Mouse (Mus musculus): ENCODE measurements at regions not wholly inside any gene's neighbourhood (a gene's known extent, or its start where the extent isn't known, plus 50 kb on each side); places are given as distances from the start of the nearest gene placed in this dataset.

GRCm38 (mm10) chr5:147794711-147795532 is 65.3 kb upstream of the Pomp start:
- no peak for ATAC-seq (ENCODE audit: low FRiP score, low TSS enrichment)
- H3K36me3 ChIP-seq (ENCODE audit: insufficient read depth, low read length) = no peaks in the 10 kb centered on the region
- H3K27ac ChIP-seq (ENCODE audit: low read length) = no peak overlapping the region
- H3K9me3 ChIP-seq (ENCODE audit: low read length) = no peaks in the 10 kb centered on the region
- no peaks in the 10 kb centered on the region for H3K4me1 ChIP-seq (ENCODE audit: insufficient read depth, low read length)
- no peaks in the 10 kb centered on the region for H3K27me3 ChIP-seq (ENCODE audit: insufficient read depth, low read length)
- H3K9ac ChIP-seq (replicated peaks; ENCODE audit: low read length) = no peak overlapping the region
- WGBS = 60% methylated on average over 17 of the region's 17 CpGs
- H3K4me3 ChIP-seq (ENCODE audit: low read length) = no peak overlapping the region
- H3K4me2 ChIP-seq (replicated peaks; ENCODE audit: low read depth, low read length) = no peak overlapping the region

GRCm38 (mm10) chr5:147793059-147793458 is 67.2 kb upstream of the Pomp start:
- no peaks in the 10 kb centered on the region for H3K27me3 ChIP-seq (ENCODE audit: insufficient read depth, low read length)
- WGBS = 73% methylated on average over 9 of the region's 9 CpGs
- no peak for ATAC-seq (ENCODE audit: low FRiP score, low TSS enrichment)
- H3K9me3 ChIP-seq (ENCODE audit: low read length) = no peaks in the 10 kb centered on the region
- no peak overlapping the region for H3K4me2 ChIP-seq (replicated peaks; ENCODE audit: low read depth, low read length)
- H3K9ac ChIP-seq (replicated peaks; ENCODE audit: low read length) = no peak overlapping the region
- H3K27ac ChIP-seq (ENCODE audit: low read length) = no peak overlapping the region
- no peaks in the 10 kb centered on the region for H3K36me3 ChIP-seq (ENCODE audit: insufficient read depth, low read length)
- H3K4me1 ChIP-seq (ENCODE audit: insufficient read depth, low read length) = no peaks in the 10 kb centered on the region
- no peak overlapping the region for H3K4me3 ChIP-seq (ENCODE audit: low read length)

- ATAC-seq (ENCODE audit: low FRiP score, low TSS enrichment) = no peak
Observed at GRCm38 (mm10) chr5:147792638-147793037, 66.8 kb upstream of the Flt1 start.

GRCm38 (mm10) chr5:147791121-147791520 is 65.3 kb upstream of the Flt1 start:
- Histone ChIP-seq H3K4me3 (ENCODE audit: low read length) (no peak overlapping the region), H3K27me3 (ENCODE audit: insufficient read depth, low read length) (no peaks in the 10 kb centered on the region), H3K9ac (replicated peaks; ENCODE audit: low read length) (no peak overlapping the region), H3K4me2 (replicated peaks; ENCODE audit: low read depth, low read length) (no peak overlapping the region), H3K36me3 (ENCODE audit: insufficient read depth, low read length) (no peaks in the 10 kb centered on the region), H3K27ac (ENCODE audit: low read length) (no peak overlapping the region), H3K9me3 (ENCODE audit: low read length) (no peaks in the 10 kb centered on the region), H3K4me1 (ENCODE audit: insufficient read depth, low read length) (no peaks in the 10 kb centered on the region)
- no peak for ATAC-seq (ENCODE audit: low FRiP score, low TSS enrichment)

More at GRCm38 (mm10) chr5:147792638-147793037, 66.8 kb upstream of the Flt1 start:
- Histone ChIP-seq H3K36me3 (ENCODE audit: insufficient read depth, low read length) (no peaks in the 10 kb centered on the region), H3K4me2 (replicated peaks; ENCODE audit: low read depth, low read length) (no peak overlapping the region), H3K9ac (replicated peaks; ENCODE audit: low read length) (no peak overlapping the region), H3K9me3 (ENCODE audit: low read length) (no peaks in the 10 kb centered on the region), H3K4me1 (ENCODE audit: insufficient read depth, low read length) (no peaks in the 10 kb centered on the region), H3K27ac (ENCODE audit: low read length) (no peak overlapping the region), H3K27me3 (ENCODE audit: insufficient read depth, low read length) (no peaks in the 10 kb centered on the region), H3K4me3 (ENCODE audit: low read length) (no peak overlapping the region)
- 71% methylated on average over 4 of the region's 4 CpGs for WGBS

- Histone ChIP-seq H3K9me3 (ENCODE audit: low read length) (0 out of 2 replicates have a peak, but pooled peaks cover 7% of the 10 kb centered on the region), H3K4me3 (ENCODE audit: low read length) (no peak overlapping the region)
- 74% methylated on average over 6 of the region's 6 CpGs for WGBS
Observed at GRCm38 (mm10) chr5:147788496-147788895, 62.7 kb upstream of the Flt1 start.

GRCm38 (mm10) chr5:147786857-147787256 is 61.0 kb upstream of the Flt1 start:
- H3K27me3 ChIP-seq (ENCODE audit: insufficient read depth, low read length) = no peaks in the 10 kb centered on the region
- H3K9ac ChIP-seq (replicated peaks; ENCODE audit: low read length) = no peak overlapping the region
- 0 out of 2 replicates have a peak, but pooled peaks cover 7% of the 10 kb centered on the region for H3K9me3 ChIP-seq (ENCODE audit: low read length)
- H3K27ac ChIP-seq (ENCODE audit: low read length) = no peak overlapping the region
- H3K4me1 ChIP-seq (ENCODE audit: insufficient read depth, low read length) = peaks cover 11% of the 10 kb centered on the region
- WGBS = 52% methylated on average over 5 of the region's 5 CpGs
- no peak overlapping the region for H3K4me2 ChIP-seq (replicated peaks; ENCODE audit: low read depth, low read length)
- ATAC-seq (ENCODE audit: low FRiP score, low TSS enrichment) = no peak
- H3K36me3 ChIP-seq (ENCODE audit: insufficient read depth, low read length) = no peaks in the 10 kb centered on the region
- no peak overlapping the region for H3K4me3 ChIP-seq (ENCODE audit: low read length)

More at GRCm38 (mm10) chr5:147788496-147788895, 62.7 kb upstream of the Flt1 start:
- Histone ChIP-seq H3K27me3 (ENCODE audit: insufficient read depth, low read length) (no peaks in the 10 kb centered on the region), H3K4me2 (replicated peaks; ENCODE audit: low read depth, low read length) (no peak overlapping the region), H3K27ac (ENCODE audit: low read length) (no peak overlapping the region), H3K9ac (replicated peaks; ENCODE audit: low read length) (no peak overlapping the region), H3K4me1 (ENCODE audit: insufficient read depth, low read length) (no peaks in the 10 kb centered on the region), H3K36me3 (ENCODE audit: insufficient read depth, low read length) (no peaks in the 10 kb centered on the region)
- ATAC-seq (ENCODE audit: low FRiP score, low TSS enrichment) = no peak

- Histone ChIP-seq H3K4me3 (ENCODE audit: low read length) (no peak overlapping the region), H3K4me2 (replicated peaks; ENCODE audit: low read depth, low read length) (no peak overlapping the region), H3K27me3 (ENCODE audit: insufficient read depth, low read length) (no peaks in the 10 kb centered on the region), H3K36me3 (ENCODE audit: insufficient read depth, low read length) (no peaks in the 10 kb centered on the region), H3K27ac (ENCODE audit: low read length) (no peak overlapping the region), H3K4me1 (ENCODE audit: insufficient read depth, low read length) (peaks cover 12% of the 10 kb centered on the region), H3K9ac (replicated peaks; ENCODE audit: low read length) (no peak overlapping the region), H3K9me3 (ENCODE audit: low read length) (0 out of 2 replicates have a peak, but pooled peaks cover 7% of the 10 kb centered on the region)
- no peak for ATAC-seq (ENCODE audit: low FRiP score, low TSS enrichment)
- 95% methylated on average over 9 of the region's 9 CpGs for WGBS
Observed at GRCm38 (mm10) chr5:147784159-147784558, 58.3 kb upstream of the Flt1 start.

GRCm38 (mm10) chr5:147783476-147783875 is 57.7 kb upstream of the Flt1 start:
- Histone ChIP-seq H3K9me3 (ENCODE audit: low read length) (0 out of 2 replicates have a peak, but pooled peaks cover 7% of the 10 kb centered on the region), H3K9ac (replicated peaks; ENCODE audit: low read length) (no peak overlapping the region), H3K27me3 (ENCODE audit: insufficient read depth, low read length) (no peaks in the 10 kb centered on the region), H3K4me3 (ENCODE audit: low read length) (no peak overlapping the region), H3K4me2 (replicated peaks; ENCODE audit: low read depth, low read length) (no peak overlapping the region), H3K27ac (ENCODE audit: low read length) (no peak overlapping the region), H3K4me1 (ENCODE audit: insufficient read depth, low read length) (peaks cover 12% of the 10 kb centered on the region), H3K36me3 (ENCODE audit: insufficient read depth, low read length) (no peaks in the 10 kb centered on the region)
- WGBS = 57% methylated on average over 4 of the region's 4 CpGs
- no peak for ATAC-seq (ENCODE audit: low FRiP score, low TSS enrichment)

GRCm38 (mm10) chr5:147782761-147783160 is 57.0 kb upstream of the Flt1 start:
- Histone ChIP-seq H3K9me3 (ENCODE audit: low read length) (0 out of 2 replicates have a peak, but pooled peaks cover 7% of the 10 kb centered on the region), H3K27me3 (ENCODE audit: insufficient read depth, low read length) (no peaks in the 10 kb centered on the region), H3K4me2 (replicated peaks; ENCODE audit: low read depth, low read length) (peak overlapping the region; percentile 8; the same call in 1 of the 2 replicates), H3K4me1 (ENCODE audit: insufficient read depth, low read length) (peaks cover 12% of the 10 kb centered on the region), H3K27ac (ENCODE audit: low read length) (peak overlapping the region; percentile 25), H3K4me3 (ENCODE audit: low read length) (no peak overlapping the region), H3K36me3 (ENCODE audit: insufficient read depth, low read length) (no peaks in the 10 kb centered on the region), H3K9ac (replicated peaks; ENCODE audit: low read length) (0 out of 2 replicates have a peak overlapping the region, but pooled peaks have one; percentile 17)
- WGBS = 58% methylated on average over 7 of the region's 7 CpGs
- ATAC-seq (ENCODE audit: low FRiP score, low TSS enrichment) = 0 out of 2 replicates have a peak, but pooled peaks have one; percentile 16

GRCm38 (mm10) chr5:147782241-147782681 is 56.5 kb upstream of the Flt1 start:
- H3K4me1 ChIP-seq (ENCODE audit: insufficient read depth, low read length) = peaks cover 12% of the 10 kb centered on the region
- peak; percentile 79 for ATAC-seq (ENCODE audit: low FRiP score, low TSS enrichment)
- H3K4me3 ChIP-seq (ENCODE audit: low read length) = no peak overlapping the region
- peak overlapping the region; percentile 25 for H3K27ac ChIP-seq (ENCODE audit: low read length)
- H3K9ac ChIP-seq (replicated peaks; ENCODE audit: low read length) = 0 out of 2 replicates have a peak overlapping the region, but pooled peaks have one; percentile 17
- H3K36me3 ChIP-seq (ENCODE audit: insufficient read depth, low read length) = no peaks in the 10 kb centered on the region
- 0 out of 2 replicates have a peak, but pooled peaks cover 7% of the 10 kb centered on the region for H3K9me3 ChIP-seq (ENCODE audit: low read length)
- 15% methylated on average over 8 of the region's 8 CpGs for WGBS
- H3K27me3 ChIP-seq (ENCODE audit: insufficient read depth, low read length) = no peaks in the 10 kb centered on the region
- peak overlapping the region; percentile 8; the same call in 1 of the 2 replicates for H3K4me2 ChIP-seq (replicated peaks; ENCODE audit: low read depth, low read length)
